Mouse (Mus musculus) cortical plate, adult 2 months (tissue): ENCODE results near the gene Wnt9a. TPM values are rescaled to one million over a fixed set of nuclear protein-coding genes. Genes with fewer than 3 reads are reported as not detected.

Experiments
- H3K27ac ChIP-seq: fragments of 200-500 bp; 2 replicates; pipeline ENCODE4 v1.5.1; 2012; ENCODE audit warnings: low read length, control low read depth, inconsistent platforms; ENCODE audit not compliant: insufficient read depth
- H3K4me1 ChIP-seq: fragments of 200-500 bp; 2 replicates; pipeline ENCODE4 v1.6.1; 2011; ENCODE audit warnings: low read length; ENCODE audit not compliant: control insufficient read depth, insufficient read depth
- H3K4me3 ChIP-seq: fragments of 200-500 bp; 2 replicates; pipeline ENCODE4 v1.5.1; 2011; ENCODE audit warnings: mild to moderate bottlenecking, low read length, control low read depth; ENCODE audit not compliant: insufficient read depth
- CTCF ChIP-seq: fragments of 200-500 bp; IDR thresholded peaks from 2 replicates; pipeline ENCODE4 v1.5.1; 2011; ENCODE audit warnings: mild to moderate bottlenecking, control low read depth, low read length; ENCODE audit not compliant: insufficient read depth; ENCODE audit errors: extremely low read depth
- POLR2A ChIP-seq: fragments of 200-500 bp; IDR thresholded peaks from 2 replicates; pipeline ENCODE4 v1.6.1; 2011; ENCODE audit warnings: mild to moderate bottlenecking, low read length, control low read depth; ENCODE audit not compliant: insufficient read depth; ENCODE audit errors: extremely low read depth
- polyA plus RNA-seq: library from polyadenylated mRNA; depleted of rRNA; stranded (reverse); fragments of >200 nt; gene quantifications from 2 replicates; pipeline ENCODE4 v1.2.3, GENCODE M21; 2012; rRNA removed

The Wnt9a gene
- 15.9 and 18.5 TPM in 2 replicates for polyA plus RNA-seq

- Histone ChIP-seq H3K27ac (peak within 1 kb of the TSS; percentile 62; the same call in 1 of the 2 replicates), H3K4me1 (peaks cover 2% of the 10 kb centered on the region; the same call in 1 of the 2 replicates), H3K4me3 (peak within 1 kb of the TSS; percentile 68)
- TF ChIP-seq POLR2A (no peak), CTCF (no peak)
Observed at GRCm38 (mm10) chr11:59306461-59307421, at the start of gene Wnt9a. Wnt9a (plus strand) TSS chr11:59306928.

- H3K27ac ChIP-seq: no peak overlapping the region
- no peak for TF ChIP-seq CTCF
- TF ChIP-seq POLR2A: no peak
- no peaks in the 10 kb centered on the region for H3K4me1 ChIP-seq
- H3K4me3 ChIP-seq: no peak overlapping the region
Observed at GRCm38 (mm10) chr11:59259647-59260046, 47.1 kb upstream of the Wnt9a start.

- Histone ChIP-seq H3K27ac (no peak overlapping the region), H3K4me3 (no peak overlapping the region)
- TF ChIP-seq CTCF (no peak), POLR2A (no peak)
Observed at GRCm38 (mm10) chr11:59260706-59261493, 45.8 kb upstream of the Wnt9a start.

GRCm38 (mm10) chr11:59262308-59262707 is 44.4 kb upstream of the Wnt9a start:
- TF ChIP-seq POLR2A: no peak
- TF ChIP-seq CTCF: no peak
- H3K27ac ChIP-seq: no peak overlapping the region

More at GRCm38 (mm10) chr11:59260706-59261493, 45.8 kb upstream of the Wnt9a start:
- no peaks in the 10 kb centered on the region for H3K4me1 ChIP-seq

GRCm38 (mm10) chr11:59263870-59264563 is 42.7 kb upstream of the Wnt9a start:
- H3K4me1 ChIP-seq: no peaks in the 10 kb centered on the region

More at GRCm38 (mm10) chr11:59262308-59262707, 44.4 kb upstream of the Wnt9a start:
- Histone ChIP-seq H3K4me3 (no peak overlapping the region), H3K4me1 (no peaks in the 10 kb centered on the region)

GRCm38 (mm10) chr11:59264593-59264992 is 42.1 kb upstream of the Wnt9a start:
- Histone ChIP-seq H3K27ac (no peak overlapping the region), H3K4me3 (peak overlapping the region; percentile 28; the same call in 1 of the 2 replicates), H3K4me1 (no peaks in the 10 kb centered on the region)
- TF ChIP-seq POLR2A (no peak), CTCF (no peak)

More at GRCm38 (mm10) chr11:59263870-59264563, 42.7 kb upstream of the Wnt9a start:
- H3K4me3 ChIP-seq: peak overlapping the region; percentile 28
- no peak for TF ChIP-seq POLR2A
- 0 out of 2 replicates have a peak, but pooled peaks have one; percentile 23 for TF ChIP-seq CTCF
- H3K27ac ChIP-seq: no peak overlapping the region

GRCm38 (mm10) chr11:59265154-59265813 is 41.4 kb upstream of the Wnt9a start:
- Histone ChIP-seq H3K4me1 (no peaks in the 10 kb centered on the region), H3K4me3 (no peak overlapping the region), H3K27ac (no peak overlapping the region)
- TF ChIP-seq POLR2A (no peak), CTCF (no peak)

- Histone ChIP-seq H3K4me3 (no peak overlapping the region), H3K27ac (no peak overlapping the region), H3K4me1 (no peaks in the 10 kb centered on the region)
- no peak for TF ChIP-seq POLR2A
Observed at GRCm38 (mm10) chr11:59266727-59267126, 40.0 kb upstream of the Wnt9a start.
